Mouse (Mus musculus): Measurements from ENCODE around the gene Znrf1. TPM values are rescaled to one million over a fixed set of nuclear protein-coding genes. Genes with fewer than 3 reads are reported as not detected.

The Znrf1 gene
- total RNA-seq, 4 experiments from 2014 or later, result 67.2 to 71.6 (median 70.7) TPM

Other genes with a start within 250 kb of the Znrf1 start
- 1 to 10 TPM; 4.1 to 4.7 (median 4.2) TPM for gene Rfwd3, start 235.9 kb upstream of the Znrf1 start, total RNA-seq (2022)
- 1 to 10 TPM in 1 of 4 experiments, under 1 TPM in 3; 0.29 to 1.6 (median 0.76) TPM for gene Mlkl, start 197.9 kb upstream of the Znrf1 start, total RNA-seq (2022)
- under 1 TPM; 0.17 to 0.58 (median 0.29) TPM for gene Fa2h, start 142.3 kb upstream of the Znrf1 start, total RNA-seq (2022)
- 1 to 10 TPM; 7.9 to 9.0 (median 8.6) TPM for gene Wdr59, start 14.0 kb upstream of the Znrf1 start, total RNA-seq (2022)
- 10 to 100 TPM; 28.8 to 37.2 (median 31.5) TPM for gene Ldhd, start 94.3 kb downstream of the Znrf1 start, total RNA-seq (2022)
- gene Zfp1, start 107.3 kb downstream of the Znrf1 start, total RNA-seq (2022), result 10 to 100 TPM in 1 of 4 experiments, 1 to 10 TPM in 3; 7.8 to 10.6 (median 8.7) TPM
- gene Ctrb1, start 154.9 kb downstream of the Znrf1 start, total RNA-seq (2022), result under 1 TPM in 1 of 4 experiments, not detected in 3; 0.35 TPM
- gene Bcar1, start 207.7 kb downstream of the Znrf1 start, total RNA-seq (2022), result 10 to 100 TPM; 10.7 to 11.1 (median 10.8) TPM

All from gastrocnemius, adult 8-10 months (tissue).